Mouse (Mus musculus): ENCODE results near the gene Olfr694. TPM values are rescaled to one million over a fixed set of nuclear protein-coding genes. Genes with fewer than 3 reads are reported as not detected.

The Olfr694 gene
- not detected in 2 replicates for polyA plus RNA-seq (2021; fragmentation: Nextera tagmentation)
- long read RNA-seq, experiment 1, result 0 reads
- long read RNA-seq, experiment 2, result 0 reads

DNA sequence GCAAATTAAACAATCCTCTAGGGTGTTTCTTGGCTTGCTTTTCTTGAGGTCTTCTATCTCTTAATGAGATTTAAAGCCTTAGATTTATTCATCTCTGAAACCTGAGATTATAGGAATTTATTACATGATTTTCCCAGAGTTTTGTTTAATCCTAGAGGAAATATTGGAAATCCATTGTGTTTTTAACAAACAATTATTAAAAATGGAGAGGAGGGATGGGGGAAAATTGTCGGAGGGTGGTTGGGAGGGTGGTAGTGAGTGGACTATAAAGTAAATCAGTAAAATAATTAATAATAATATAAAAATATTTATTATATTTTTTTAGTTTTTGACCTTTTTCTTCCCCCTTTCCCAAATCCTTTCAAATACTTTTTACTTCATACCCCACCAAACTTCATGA lies at the start of gene Olfr694:
Gene Olfr694, minus strand, starts transcription at position 101 of the 400 bp plus-strand sequence.

GRCm38 (mm10) chr7:106716296-106716695 lies 24.7 kb upstream of the Olfr694 start, which contains the start of gene Olfr695:
Gene Olfr695 (minus strand): TSS chr7:106716396.

GRCm38 (mm10) chr7:106680484-106680883 lies 11.1 kb downstream of the Olfr694 start, which contains the start of gene Olfr693:
Gene Olfr693 (minus strand): TSS chr7:106680584.

Other genes with a start within 250 kb of the Olfr694 start
- not detected in 2 replicates for gene Olfr693, start 11.2 kb downstream of the Olfr694 start, polyA plus RNA-seq (2021; fragmentation: Nextera tagmentation)
- not detected in 2 replicates for gene Olfr695, start 24.6 kb upstream of the Olfr694 start, polyA plus RNA-seq (2021; fragmentation: Nextera tagmentation)
- gene Olfr697, start 50.6 kb upstream of the Olfr694 start, polyA plus RNA-seq (2021; fragmentation: Nextera tagmentation), result not detected in 2 replicates
- not detected in 2 replicates for gene Olfr698, start 63.6 kb upstream of the Olfr694 start, polyA plus RNA-seq (2021; fragmentation: Nextera tagmentation)
- not detected in 2 replicates for gene Olfr699, start 101.4 kb upstream of the Olfr694 start, polyA plus RNA-seq (2021; fragmentation: Nextera tagmentation)
- not detected in 2 replicates for gene Olfr700, start 117.0 kb upstream of the Olfr694 start, polyA plus RNA-seq (2021; fragmentation: Nextera tagmentation)
- gene Olfr701, start 122.3 kb upstream of the Olfr694 start, polyA plus RNA-seq (2021; fragmentation: Nextera tagmentation), result not detected in 2 replicates
- not detected in 2 replicates for gene Olfr702, start 142.1 kb upstream of the Olfr694 start, polyA plus RNA-seq (2021; fragmentation: Nextera tagmentation)
- gene Olfr703, start 151.5 kb upstream of the Olfr694 start, polyA plus RNA-seq (2021; fragmentation: Nextera tagmentation), result not detected in 2 replicates
- gene Olfr704, start 171.4 kb upstream of the Olfr694 start, polyA plus RNA-seq (2021; fragmentation: Nextera tagmentation), result not detected in 2 replicates
- gene Olfr705, start 185.1 kb upstream of the Olfr694 start, polyA plus RNA-seq (2021; fragmentation: Nextera tagmentation), result not detected in 2 replicates
- gene Olfr706, start 196.3 kb upstream of the Olfr694 start, polyA plus RNA-seq (2021; fragmentation: Nextera tagmentation), result not detected in 2 replicates
- not detected in 2 replicates for gene Olfr707, start 209.4 kb upstream of the Olfr694 start, polyA plus RNA-seq (2021; fragmentation: Nextera tagmentation)
- not detected in 2 replicates for gene Olfr1532-ps1, start 216.2 kb upstream of the Olfr694 start, polyA plus RNA-seq (2021; fragmentation: Nextera tagmentation)
- gene Olfr709-ps1, start 240.4 kb upstream of the Olfr694 start, polyA plus RNA-seq (2021; fragmentation: Nextera tagmentation), result not detected in 2 replicates